Mouse (Mus musculus): ENCODE measurements around the gene Eef1akmt2.

Eef1akmt2 gene

DNA sequence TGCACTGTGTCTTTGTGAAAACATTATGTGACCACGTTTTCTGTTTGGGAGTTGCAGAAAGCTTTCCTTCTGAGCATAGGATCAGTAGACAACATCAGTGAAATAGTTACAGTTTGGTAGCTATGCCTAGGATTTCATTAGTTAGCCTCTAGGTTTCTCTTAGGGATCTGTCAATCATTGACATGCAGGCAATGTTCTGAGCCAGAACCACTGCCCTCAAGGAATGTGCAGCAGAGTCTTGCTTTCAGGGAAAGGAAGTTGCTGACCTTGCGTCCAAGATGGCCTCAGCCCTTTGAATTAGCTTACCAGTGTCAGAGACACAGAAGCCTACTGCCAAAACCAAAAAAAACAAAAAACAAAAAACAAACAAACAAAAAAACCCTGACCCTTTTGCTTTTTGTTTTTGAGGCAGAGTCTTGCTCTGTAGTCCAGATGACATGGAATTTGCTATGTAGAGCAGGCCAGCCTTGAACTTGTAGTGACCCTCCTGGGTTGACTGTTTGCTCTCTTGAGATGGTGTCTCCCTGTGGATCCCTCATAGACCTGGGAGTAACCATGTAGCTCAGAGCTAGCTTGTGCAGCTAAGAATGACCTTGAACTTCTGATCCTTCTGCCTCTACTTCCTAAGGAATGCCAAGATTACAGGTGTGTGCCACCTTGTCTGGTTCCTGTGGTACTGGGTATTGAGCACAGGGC lies 23.1 kb upstream of the Eef1akmt2 start:
- in situ Hi-C loops (cut with MboI, MseI) = no loop called here

DNA sequence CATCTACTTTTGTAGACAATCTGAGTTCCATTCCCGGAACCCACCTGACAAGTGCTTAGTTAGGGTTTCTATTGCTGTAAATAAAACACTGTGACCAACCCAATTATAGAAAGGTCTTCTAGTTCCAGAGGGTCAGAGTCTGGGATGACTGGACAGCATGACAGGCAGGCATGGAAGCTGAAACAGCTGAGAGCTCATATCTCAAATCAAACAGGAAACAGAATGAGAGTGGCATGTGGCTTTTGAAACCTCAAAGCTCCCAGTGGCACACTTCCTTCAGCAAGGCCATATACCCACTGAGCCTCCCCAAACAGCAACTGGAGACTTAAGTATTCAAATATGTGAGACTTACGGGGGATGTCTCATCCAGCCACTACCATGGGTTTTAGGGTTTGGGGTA lies 20.6 kb upstream of the Eef1akmt2 start:
- in situ Hi-C loops (cut with MboI, MseI) = loop anchor here in 1 of 2 experiments (25.0 kb wide), 1 partner anchor 764 kb away; the partner anchor contains the start of gene Edrf1

DNA sequence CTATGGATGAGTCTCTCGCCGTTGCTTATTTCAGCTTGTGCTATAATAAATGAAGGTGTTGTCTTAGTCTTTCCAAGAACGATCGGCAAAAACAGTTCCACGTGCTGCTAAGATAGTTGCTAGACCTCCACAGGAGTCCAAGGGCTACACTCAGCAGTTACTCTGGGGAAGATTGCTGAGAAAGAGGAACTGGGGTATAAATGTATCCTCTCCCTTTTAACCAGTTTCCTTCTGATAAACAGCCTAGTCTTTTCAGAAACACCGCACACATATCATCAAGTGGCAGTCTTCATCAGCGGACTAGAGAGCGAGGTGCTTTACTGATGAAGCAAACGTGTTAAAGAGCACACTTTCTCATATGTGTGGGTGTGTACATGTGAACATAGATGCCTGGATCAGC lies 13.8 kb upstream of the Eef1akmt2 start:
- in situ Hi-C loops (cut with MboI, MseI) = loop anchor here in 1 of 2 experiments (25.0 kb wide), 1 partner anchor 771 kb away; the partner anchor contains the start of gene Edrf1

DNA sequence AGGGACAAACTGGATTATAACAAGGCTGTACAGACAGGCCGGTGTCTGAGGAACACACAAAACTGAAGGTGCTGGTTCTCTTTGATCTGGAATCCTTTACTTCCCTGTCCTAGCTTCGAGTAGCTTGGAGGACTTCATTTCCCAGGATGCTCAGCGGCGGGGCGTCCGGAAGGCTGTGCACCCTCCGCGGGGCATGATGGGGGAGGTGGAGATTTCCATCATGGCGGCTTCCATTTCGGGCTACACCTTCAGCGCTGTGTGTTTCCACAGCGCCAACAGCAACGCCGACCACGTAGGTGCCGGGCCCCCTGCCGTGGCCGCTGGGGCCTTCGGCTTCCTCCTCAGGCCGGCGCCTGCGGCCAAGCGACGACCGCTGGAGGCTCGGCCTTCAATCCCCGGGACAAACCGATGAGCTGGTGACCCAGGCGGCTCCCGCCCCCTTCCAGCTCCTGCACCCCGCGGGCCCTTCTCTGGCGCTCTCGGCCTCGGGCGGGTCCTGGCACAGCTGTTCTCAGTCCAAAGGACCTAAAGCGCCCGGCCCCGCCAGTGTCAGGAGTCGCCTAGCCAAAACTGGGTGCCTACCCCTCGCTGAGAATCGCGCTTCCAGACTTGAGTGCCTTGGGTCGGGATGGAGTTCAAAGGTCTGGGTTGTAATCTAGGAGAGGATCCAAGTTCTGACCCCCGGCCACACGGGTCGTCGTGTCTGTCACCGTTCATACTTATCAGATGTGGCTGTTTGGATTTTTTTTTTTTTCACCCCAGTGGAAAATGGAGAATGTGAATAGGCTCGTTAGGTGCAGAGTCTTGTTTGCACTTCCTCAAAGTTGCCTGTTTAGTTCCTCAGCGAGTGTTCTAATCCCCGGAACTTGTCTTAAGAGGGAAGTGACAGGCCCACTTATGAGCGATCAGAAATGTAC lies 6.8 kb upstream of the Eef1akmt2 start, which contains the start of gene Abraxas2:
Gene Abraxas2 (plus strand): TSS at position 184 of the 917 bp plus-strand sequence.
- in situ Hi-C loops (cut with MboI, MseI) = loop anchor here in 1 of 2 experiments (25.0 kb wide), 1 partner anchor 778 kb away; the partner anchor contains the start of gene Edrf1

DNA sequence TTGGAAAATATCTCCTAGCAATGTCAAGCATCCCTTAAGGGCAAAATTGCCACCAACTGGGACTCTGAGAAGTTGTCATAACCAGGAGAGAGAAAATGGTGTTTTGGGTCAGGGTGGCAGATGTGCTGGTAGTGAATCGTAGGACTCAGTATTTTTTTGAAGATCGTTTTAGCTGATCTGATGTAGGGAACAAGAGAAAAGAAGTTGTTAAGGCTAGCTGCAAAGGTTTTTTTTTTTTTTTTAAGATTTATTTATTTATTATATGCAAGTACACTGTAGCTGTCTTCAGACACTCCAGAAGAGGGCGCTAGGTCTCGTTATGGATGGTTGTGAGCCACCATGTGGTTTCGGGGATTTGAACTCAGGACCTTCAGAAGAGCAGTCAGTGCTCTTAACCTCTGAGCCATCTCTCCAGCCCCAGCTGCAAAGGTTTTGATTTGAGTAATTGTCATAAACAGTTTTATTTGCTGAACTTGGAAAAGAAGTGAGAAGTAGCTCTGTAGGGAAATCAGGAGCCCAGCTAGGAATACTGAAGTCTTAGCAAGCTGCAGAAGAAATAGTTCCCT lies 5.7 kb upstream of the Eef1akmt2 start:
- in situ Hi-C loops (cut with MboI, MseI) = loop anchor here in 1 of 2 experiments (25.0 kb wide), 1 partner anchor 779 kb away; the partner anchor contains the start of gene Edrf1

DNA sequence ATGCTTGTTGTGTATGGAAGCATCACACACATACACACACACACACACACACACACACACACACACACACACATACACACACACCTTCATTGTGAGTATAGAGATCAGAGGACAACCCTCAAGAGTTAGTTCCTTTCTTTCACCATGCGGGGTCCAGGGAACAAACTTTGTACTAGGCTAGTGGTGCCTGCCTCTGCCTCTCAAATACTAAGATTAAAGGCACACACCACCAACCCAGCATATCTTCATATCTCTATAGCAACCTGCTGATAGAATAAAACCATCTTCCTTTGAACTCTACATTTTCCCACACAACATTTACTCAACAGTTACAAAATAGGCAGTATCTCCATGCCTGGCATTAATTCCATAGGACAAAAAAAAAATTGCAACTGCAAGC lies 3.6 kb upstream of the Eef1akmt2 start:
- in situ Hi-C loops (cut with MboI, MseI) = loop anchor here in 1 of 2 experiments (25.0 kb wide), 1 partner anchor 781 kb away; the partner anchor contains the start of gene Edrf1

DNA sequence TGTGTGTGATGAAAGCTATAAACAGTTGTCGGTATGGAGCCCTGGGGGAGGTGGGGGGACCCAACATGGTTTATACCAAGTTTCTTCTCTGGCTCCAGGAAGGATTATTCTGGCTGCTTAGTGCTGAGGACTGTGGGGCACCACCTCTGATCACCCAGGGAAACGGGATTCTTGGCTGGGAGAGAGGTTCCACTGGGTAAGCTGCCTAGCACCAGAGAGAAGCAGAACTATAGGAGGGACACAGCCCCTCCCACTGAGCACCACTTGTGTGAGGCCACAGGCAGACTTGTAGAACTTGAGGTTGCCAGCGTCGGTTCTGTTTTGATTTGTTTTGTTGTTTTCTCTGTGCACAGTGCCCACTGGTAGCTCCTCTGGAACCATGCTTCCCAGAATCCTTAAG lies 1.5 kb upstream of the Eef1akmt2 start:
- in situ Hi-C loops (cut with MboI, MseI) = loop anchor here (5.0 to 25.0 kb wide), 2 partner anchors 42 to 783 kb away; partner anchors contain the start of genes Edrf1 (in 1 of the 2) and Fam53b (in 1 of the 2)

DNA sequence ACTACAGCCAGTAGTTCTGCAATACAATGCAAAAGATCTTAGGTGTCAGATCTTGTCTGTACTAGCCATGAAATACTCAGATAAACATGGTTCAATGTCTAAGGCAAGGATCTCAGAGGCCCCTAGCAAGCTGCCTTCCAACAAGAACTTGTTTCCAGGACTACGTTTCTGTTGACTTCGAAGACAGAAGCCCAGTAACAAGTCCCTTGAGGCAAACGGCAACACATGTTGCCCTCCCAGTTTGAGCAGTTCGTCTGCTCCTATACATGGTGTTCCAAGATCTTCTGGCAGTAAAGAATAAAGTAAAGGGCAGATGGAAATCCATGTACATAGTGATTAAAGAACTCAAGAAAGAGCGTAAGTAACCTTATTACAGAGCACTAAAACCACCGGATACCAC lies 888 bp upstream of the Eef1akmt2 start:
- in situ Hi-C loops (cut with MboI, MseI) = loop anchor here (5.0 to 25.0 kb wide), 2 partner anchors 41 to 784 kb away; partner anchors contain the start of genes Edrf1 (in 1 of the 2) and Fam53b (in 1 of the 2)

DNA sequence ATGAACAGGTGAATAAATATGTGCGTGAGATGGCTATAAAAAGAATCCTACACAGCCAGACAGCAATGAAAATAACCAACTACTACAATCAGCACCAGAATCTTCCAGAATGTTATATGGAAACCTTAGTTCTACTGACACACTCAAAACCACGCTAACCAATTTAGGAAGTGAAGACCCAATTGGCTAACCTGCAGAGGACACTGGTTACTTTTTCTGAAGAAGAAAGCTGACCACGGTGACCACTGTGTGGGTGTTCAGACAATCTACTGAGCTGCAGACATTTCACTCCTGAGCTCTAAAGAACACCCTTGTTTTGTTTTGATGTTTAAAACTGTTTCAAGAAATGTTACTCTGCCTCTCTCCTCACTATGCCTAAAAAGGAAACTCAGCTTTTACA lies 9.3 kb downstream of the Eef1akmt2 start:
- in situ Hi-C loops (cut with MboI, MseI) = loop anchor here in 1 of 2 experiments (25.0 kb wide), 1 partner anchor 1281 kb away; the partner anchor contains the start of gene Bub3

DNA sequence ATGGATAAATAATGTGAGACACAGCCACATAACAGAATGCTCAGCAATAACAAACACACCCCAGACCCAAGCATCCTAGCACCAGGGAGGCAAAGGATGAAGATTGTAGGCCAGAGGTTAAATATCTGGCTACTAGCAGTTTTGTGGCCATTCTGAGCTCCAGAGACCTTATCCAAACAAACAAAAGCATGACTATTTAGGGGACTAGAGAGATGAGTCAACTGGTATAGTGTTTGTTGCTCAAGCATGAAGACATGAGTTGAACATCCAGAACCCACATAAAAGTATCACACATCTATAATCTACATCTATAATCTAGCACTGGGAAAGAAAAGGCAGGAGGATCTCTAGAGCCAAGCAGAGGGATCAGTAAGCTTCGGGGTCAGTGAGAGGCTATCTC lies 10.0 kb downstream of the Eef1akmt2 start:
- in situ Hi-C loops (cut with MboI, MseI) = loop anchor here in 1 of 2 experiments (25.0 kb wide), 1 partner anchor 1280 kb away; the partner anchor contains the start of gene Bub3

DNA sequence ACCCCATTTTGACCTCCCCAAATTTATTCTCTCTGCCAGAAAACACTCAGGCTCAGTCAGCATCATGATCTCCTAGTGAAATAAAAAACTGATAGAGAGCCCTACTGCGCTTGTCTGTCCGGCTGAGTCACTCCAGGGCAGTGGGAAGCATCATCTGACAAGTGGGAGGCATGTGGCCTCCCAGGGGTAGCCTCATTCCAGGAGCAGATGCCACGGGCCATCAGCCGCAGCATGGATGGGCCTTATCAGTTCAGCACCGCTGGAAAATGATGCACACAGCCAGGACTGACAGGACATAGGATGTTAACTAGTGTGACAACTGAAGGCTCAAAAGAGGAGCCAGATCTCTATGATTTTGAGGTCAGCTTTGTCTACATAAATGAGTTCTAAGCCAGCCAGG lies 11.2 kb downstream of the Eef1akmt2 start:
- in situ Hi-C loops (cut with MboI, MseI) = loop anchor here in 1 of 2 experiments (25.0 kb wide), 1 partner anchor 1279 kb away; the partner anchor contains the start of gene Bub3

DNA sequence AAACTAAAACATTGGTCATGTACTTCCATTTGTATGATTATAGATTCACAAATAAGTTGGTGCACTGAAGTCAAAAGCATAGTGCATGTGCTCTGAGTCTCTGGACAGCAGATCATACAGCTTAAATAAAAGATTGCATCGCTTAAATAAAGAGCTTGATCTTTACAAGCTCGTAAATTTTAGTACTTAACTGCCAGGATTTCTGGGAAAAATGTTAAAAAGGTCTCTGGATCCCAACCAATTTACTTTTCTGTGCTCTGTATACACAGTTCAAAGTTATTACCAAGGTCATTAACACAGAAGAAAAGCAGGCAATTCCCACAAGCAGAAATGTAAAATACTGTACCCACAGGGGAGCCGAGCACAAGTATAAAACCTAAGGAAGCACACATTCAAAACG lies 21.5 kb downstream of the Eef1akmt2 start:
- in situ Hi-C loops (cut with MboI, MseI) = loop anchor here in 1 of 2 experiments (25.0 kb wide), 1 partner anchor 1269 kb away; the partner anchor contains the start of gene Bub3

DNA sequence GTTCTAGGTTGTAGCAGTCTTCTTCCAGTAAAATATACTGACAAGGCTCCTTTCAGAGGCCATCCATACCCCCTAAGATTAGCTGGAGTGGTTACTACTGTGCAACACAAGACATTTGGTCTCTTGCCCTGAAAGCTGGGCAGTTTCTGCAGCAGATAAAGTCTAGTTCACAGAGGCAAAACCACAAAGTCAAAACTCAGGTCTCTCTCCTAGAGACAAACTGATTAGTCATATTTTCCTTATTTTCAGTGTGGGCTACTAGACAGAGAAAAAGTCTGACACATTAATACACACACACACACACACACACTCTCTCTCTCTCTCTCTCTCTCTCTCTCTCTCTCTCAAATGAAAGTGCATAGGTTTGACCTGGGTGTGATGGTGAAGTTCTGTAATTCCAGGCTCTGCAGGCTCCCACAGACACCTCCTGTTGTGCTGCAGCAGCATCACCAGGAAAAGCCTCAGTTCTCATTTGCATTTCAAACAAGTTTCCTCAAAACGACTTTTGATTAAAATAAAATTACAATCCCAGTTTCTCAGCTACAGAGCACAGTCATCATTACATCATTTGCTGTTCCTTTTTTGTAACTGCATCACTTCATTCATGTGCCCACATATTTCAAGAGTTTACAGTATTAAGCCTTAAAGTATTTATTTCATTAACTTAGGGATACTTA lies 28.0 kb downstream of the Eef1akmt2 start:
- in situ Hi-C loops (cut with MboI, MseI) = loop anchor here in 1 of 2 experiments (5.0 to 25.0 kb wide), 2 partner anchors 58 to 1262 kb away; partner anchors contain the start of gene Bub3

DNA sequence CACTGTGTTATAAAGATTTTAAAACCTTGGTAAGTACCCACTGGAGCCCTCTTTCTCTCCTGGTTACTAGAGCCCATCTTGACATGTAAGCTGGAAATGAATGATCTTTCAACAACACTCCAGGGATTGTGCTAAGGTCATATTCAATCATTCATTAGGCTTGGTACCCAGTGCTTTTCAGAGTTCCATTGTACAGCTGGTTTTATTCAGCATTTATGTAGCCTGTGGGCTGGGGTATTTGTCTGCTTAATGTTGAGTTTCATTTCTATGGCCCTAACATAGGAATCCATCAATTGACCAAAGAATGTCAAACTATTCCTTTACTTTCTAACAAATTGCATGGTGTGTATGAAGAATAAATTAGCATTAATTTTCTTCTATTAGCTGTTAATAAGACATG lies 28.6 kb downstream of the Eef1akmt2 start:
- in situ Hi-C loops (cut with MboI, MseI) = no loop called here

DNA sequence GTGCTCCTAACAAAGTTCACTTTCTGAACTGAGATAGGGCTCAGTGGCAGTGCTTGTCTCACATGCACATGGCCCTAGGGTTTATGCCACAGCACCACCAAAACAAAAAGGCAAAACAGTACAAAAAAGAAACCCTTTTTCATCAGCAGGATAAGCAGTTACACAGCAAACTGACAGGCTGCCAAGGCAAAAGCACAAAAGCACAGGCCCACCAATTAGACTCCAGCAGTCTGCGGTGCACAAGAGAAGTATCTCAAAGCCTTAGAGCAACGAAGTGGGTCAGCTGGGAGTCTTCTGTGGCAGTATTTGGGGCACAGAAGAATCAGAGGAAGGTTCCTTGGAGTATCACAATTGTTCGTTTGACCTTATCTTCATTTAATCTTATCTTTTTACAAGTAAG lies 31.8 kb downstream of the Eef1akmt2 start:
- in situ Hi-C loops (cut with MboI, MseI) = no loop called here

DNA sequence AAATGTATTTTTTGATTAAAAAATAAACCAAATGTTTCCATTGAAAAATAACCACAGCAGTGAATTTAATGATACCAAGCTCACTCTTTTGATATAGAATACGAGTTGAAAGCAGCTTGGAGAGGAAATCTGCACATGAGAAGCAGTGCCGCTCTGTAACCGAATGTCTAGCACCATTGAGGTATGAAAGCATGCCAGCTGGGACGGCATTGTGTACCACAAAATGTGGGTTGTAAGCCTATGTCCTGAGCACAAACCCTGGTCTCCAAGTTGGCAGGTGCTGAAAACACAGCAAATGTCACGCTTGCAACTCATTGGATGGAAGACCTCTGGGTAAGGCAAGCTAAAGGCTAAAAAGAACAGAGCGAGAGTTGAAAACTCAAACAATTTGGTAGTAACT lies 35.4 kb downstream of the Eef1akmt2 start:
- in situ Hi-C loops (cut with MboI, MseI) = no loop called here

DNA sequence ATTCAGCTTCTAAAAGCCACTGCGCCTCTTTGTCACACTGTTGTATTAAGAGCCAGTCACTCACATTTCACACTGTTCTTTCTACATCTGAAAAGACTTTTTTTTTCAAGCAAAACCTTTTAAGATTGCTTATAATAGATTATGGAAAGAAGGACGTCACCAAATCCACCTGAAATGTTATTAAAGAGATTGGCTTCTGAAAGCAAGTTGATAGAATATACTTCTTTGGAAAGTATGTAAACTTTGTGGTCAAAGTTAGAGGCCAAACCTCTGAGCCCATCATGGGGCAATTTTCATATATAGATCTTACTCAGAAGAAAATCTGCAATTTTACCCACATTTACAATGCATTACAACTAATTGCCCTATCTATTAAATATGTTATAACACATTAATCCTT lies 35.9 kb downstream of the Eef1akmt2 start:
- in situ Hi-C loops (cut with MboI, MseI) = no loop called here

DNA sequence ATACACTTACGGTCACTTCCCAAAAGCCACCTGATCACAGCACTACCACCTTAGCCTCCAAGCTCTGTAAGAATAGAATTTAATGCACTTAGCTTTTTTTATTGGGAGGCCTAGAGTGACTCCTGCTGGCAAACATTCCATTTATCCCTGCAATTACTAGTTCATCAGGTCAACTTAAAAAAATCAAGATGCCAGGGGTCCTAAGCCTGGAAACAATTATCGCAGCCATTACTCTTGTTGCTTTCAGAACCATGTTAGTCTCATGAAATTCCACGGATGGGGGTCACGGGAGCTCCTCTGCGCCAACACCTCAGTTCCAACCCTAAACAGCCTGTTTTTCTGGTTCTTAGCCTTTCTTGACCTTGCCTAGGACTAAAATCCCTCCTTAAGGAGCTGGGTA lies 37.4 kb downstream of the Eef1akmt2 start:
- in situ Hi-C loops (cut with MboI, MseI) = no loop called here

DNA sequence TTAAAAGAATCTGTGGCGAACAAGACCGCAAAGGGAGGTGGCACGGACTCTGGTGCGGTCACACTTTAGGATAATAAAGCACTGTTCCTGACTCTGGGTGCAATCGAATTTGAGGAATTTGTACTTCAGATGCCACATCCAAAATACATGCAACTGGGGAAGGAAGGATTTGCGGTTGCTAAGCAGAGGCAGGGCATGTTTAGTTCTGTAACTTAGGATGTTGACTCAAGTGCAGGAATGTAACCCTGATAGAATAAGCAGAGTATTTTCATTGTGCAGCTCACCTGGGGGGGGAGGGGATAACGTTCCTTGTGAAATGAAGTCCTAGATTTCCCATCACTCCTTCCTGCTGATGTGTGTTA lies 38.4 kb downstream of the Eef1akmt2 start:
- in situ Hi-C loops (cut with MboI, MseI) = loop anchor here in 1 of 2 experiments (5.0 kb wide), 1 partner anchor 38 kb away; the partner anchor contains the start of gene Eef1akmt2

DNA sequence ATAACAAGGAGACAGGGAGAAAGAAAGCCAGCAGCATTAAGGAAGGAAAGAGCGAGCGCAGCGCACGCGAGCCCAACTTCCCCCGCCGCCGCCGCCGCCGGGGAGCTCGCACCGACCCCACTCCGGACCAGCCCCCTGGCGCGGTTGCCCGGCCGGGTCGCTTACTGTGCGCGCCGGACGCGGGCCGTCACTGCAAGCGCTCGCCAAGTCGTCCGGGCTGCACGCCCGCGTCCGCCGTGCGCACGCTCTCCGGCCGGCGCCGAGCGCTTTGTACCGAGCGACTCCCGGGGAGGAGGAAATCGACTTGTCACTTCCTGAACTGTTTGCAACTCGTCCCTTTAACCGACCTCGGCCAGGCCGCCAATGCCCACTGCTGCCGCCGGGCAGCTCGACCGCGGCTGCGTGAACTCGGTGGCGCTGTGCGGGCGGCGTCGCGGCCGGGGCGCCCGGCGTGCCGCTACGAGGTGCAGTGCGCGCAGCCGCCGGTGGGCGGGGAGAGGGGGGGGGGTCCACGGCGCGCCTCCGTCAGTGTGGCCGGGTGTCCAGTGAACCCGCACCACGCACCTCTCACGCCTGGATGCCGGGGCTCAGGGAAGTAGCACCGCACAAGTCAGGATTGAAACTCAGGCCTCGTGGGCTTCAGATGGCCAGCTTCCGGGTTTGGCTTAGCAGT lies 38.9 kb downstream of the Eef1akmt2 start, which contains the start of gene Fam53b:
Gene Fam53b (minus strand): TSS at position 471 of the 673 bp plus-strand sequence.
- in situ Hi-C loops (cut with MboI, MseI) = loop anchor here in 1 of 2 experiments (5.0 kb wide), 1 partner anchor 39 kb away; the partner anchor contains the start of gene Eef1akmt2
